Mouse (Mus musculus): ENCODE measurements around the gene Cldn19. TPM values are rescaled to one million over a fixed set of nuclear protein-coding genes. Genes with fewer than 3 reads are reported as not detected.

The Cldn19 gene
- polyA plus RNA-seq (2016; fragmentation: Nextera tagmentation; extraction: Ambion mirVana): 0.18 and 0.59 TPM in 2 replicates

GRCm38 (mm10) chr4:119255351-119255750 lies at the start of gene Cldn19:
Gene Cldn19 (plus strand): TSS chr4:119255414.
- H3K27ac ChIP-seq: peak within 1 kb of the TSS; percentile 83
- WGBS: 71% methylated on average over 12 of the region's 12 CpGs
- H3K4me2 ChIP-seq: peak within 1 kb of the TSS; percentile 15; the same call in 1 of the 2 replicates
- H3K27me3 ChIP-seq: no peaks in the 10 kb centered on the region
- ATAC-seq (ENCODE audit: low FRiP score): no peak
- H3K9ac ChIP-seq: peak within 1 kb of the TSS; percentile 29; the same call in 1 of the 2 replicates
- no peaks in the 10 kb centered on the region for H3K36me3 ChIP-seq (replicated peaks)
- H3K4me1 ChIP-seq: peaks cover 23% of the 10 kb centered on the region
- no peak within 1 kb of the TSS for H3K4me3 ChIP-seq (replicated peaks)
- H3K9me3 ChIP-seq: no peaks in the 10 kb centered on the region

GRCm38 (mm10) chr4:119216667-119217066 lies 38.5 kb upstream of the Cldn19 start:
- H3K9me3 ChIP-seq: no peaks in the 10 kb centered on the region
- no peak overlapping the region for H3K4me3 ChIP-seq (replicated peaks)
- WGBS: 85% methylated on average over 8 of the region's 8 CpGs
- ATAC-seq (ENCODE audit: low FRiP score): no peak
- no peak overlapping the region for H3K27ac ChIP-seq
- H3K27me3 ChIP-seq: no peaks in the 10 kb centered on the region
- peaks cover 5% of the 10 kb centered on the region for H3K4me1 ChIP-seq
- no peaks in the 10 kb centered on the region for H3K36me3 ChIP-seq (replicated peaks)
- no peak overlapping the region for H3K4me2 ChIP-seq
- H3K9ac ChIP-seq: no peak overlapping the region

- WGBS: 12% methylated on average over 11 of the region's 11 CpGs
- peak; percentile 46; the same call in 1 of the 2 replicates for ATAC-seq (ENCODE audit: low FRiP score)
- Histone ChIP-seq H3K4me3 (replicated peaks) (no peak within 1 kb of the TSS), H3K27me3 (no peaks in the 10 kb centered on the region), H3K36me3 (replicated peaks) (no peaks in the 10 kb centered on the region), H3K9ac (no peak within 1 kb of the TSS), H3K4me2 (no peak within 1 kb of the TSS), H3K9me3 (no peaks in the 10 kb centered on the region), H3K27ac (no peak within 1 kb of the TSS), H3K4me1 (peaks cover 5% of the 10 kb centered on the region)
Observed at GRCm38 (mm10) chr4:119218169-119218568, 37.0 kb upstream of the Cldn19 start, which contains the start of gene Tmem269. Gene Tmem269 (minus strand): TSS chr4:119218217.

- peaks cover 44% of the 10 kb centered on the region for H3K36me3 ChIP-seq (replicated peaks)
- no peak overlapping the region for H3K9ac ChIP-seq
- 88% methylated on average over 1 of the region's 1 CpGs for WGBS
- ATAC-seq (ENCODE audit: low FRiP score): no peak
- H3K9me3 ChIP-seq: no peaks in the 10 kb centered on the region
- H3K4me1 ChIP-seq: no peaks in the 10 kb centered on the region
- H3K4me3 ChIP-seq (replicated peaks): no peak overlapping the region
- no peak overlapping the region for H3K27ac ChIP-seq
- no peak overlapping the region for H3K4me2 ChIP-seq
- H3K27me3 ChIP-seq: no peaks in the 10 kb centered on the region
Observed at GRCm38 (mm10) chr4:119223696-119224095, 31.5 kb upstream of the Cldn19 start.

GRCm38 (mm10) chr4:119224534-119224933 lies 30.7 kb upstream of the Cldn19 start:
- no peaks in the 10 kb centered on the region for H3K27me3 ChIP-seq
- no peak overlapping the region for H3K4me3 ChIP-seq (replicated peaks)
- no peaks in the 10 kb centered on the region for H3K4me1 ChIP-seq
- no peak overlapping the region for H3K27ac ChIP-seq
- H3K9me3 ChIP-seq: no peaks in the 10 kb centered on the region
- H3K36me3 ChIP-seq (replicated peaks): peaks cover 45% of the 10 kb centered on the region
- no peak overlapping the region for H3K9ac ChIP-seq
- WGBS: 93% methylated on average over 3 of the region's 3 CpGs
- no peak overlapping the region for H3K4me2 ChIP-seq
- no peak for ATAC-seq (ENCODE audit: low FRiP score)

- Histone ChIP-seq H3K36me3 (replicated peaks) (peaks cover 45% of the 10 kb centered on the region), H3K9me3 (no peaks in the 10 kb centered on the region), H3K9ac (no peak overlapping the region), H3K4me3 (replicated peaks) (no peak overlapping the region), H3K27me3 (no peaks in the 10 kb centered on the region), H3K4me2 (no peak overlapping the region), H3K4me1 (no peaks in the 10 kb centered on the region), H3K27ac (no peak overlapping the region)
- no peak for ATAC-seq (ENCODE audit: low FRiP score)
- WGBS: 93% methylated on average over 9 of the region's 9 CpGs
Observed at GRCm38 (mm10) chr4:119225719-119226118, 29.5 kb upstream of the Cldn19 start.

- ATAC-seq (ENCODE audit: low FRiP score): no peak
- WGBS: 92% methylated on average over 11 of the region's 11 CpGs
- no peak overlapping the region for H3K27ac ChIP-seq
- H3K4me2 ChIP-seq: no peak overlapping the region
- H3K9ac ChIP-seq: no peak overlapping the region
- no peaks in the 10 kb centered on the region for H3K9me3 ChIP-seq
- H3K36me3 ChIP-seq (replicated peaks): peaks cover 45% of the 10 kb centered on the region
- no peaks in the 10 kb centered on the region for H3K27me3 ChIP-seq
- no peak overlapping the region for H3K4me3 ChIP-seq (replicated peaks)
- peaks cover 5% of the 10 kb centered on the region for H3K4me1 ChIP-seq
Observed at GRCm38 (mm10) chr4:119226751-119227150, 28.5 kb upstream of the Cldn19 start.

- Histone ChIP-seq H3K9ac (peak within 1 kb of the TSS; percentile 82), H3K36me3 (replicated peaks) (peaks cover 20% of the 10 kb centered on the region), H3K4me1 (peaks cover 20% of the 10 kb centered on the region), H3K27ac (peak within 1 kb of the TSS; percentile 61; the same call in 1 of the 2 replicates), H3K4me2 (peak within 1 kb of the TSS; percentile 95), H3K4me3 (replicated peaks) (peak within 1 kb of the TSS; percentile 86), H3K9me3 (no peaks in the 10 kb centered on the region), H3K27me3 (peaks cover 5% of the 10 kb centered on the region)
- under 1% methylated on average over 71 of the region's 71 CpGs for WGBS
- ATAC-seq (ENCODE audit: low FRiP score): peak; percentile 97
Observed at GRCm38 (mm10) chr4:119232410-119233255, 22.6 kb upstream of the Cldn19 start, which contains the start of the genes AU022252 and P3h1. Gene AU022252 (minus strand): TSS chr4:119232712. Gene P3h1 (plus strand): TSS chr4:119232915.

- Histone ChIP-seq H3K9ac (peak overlapping the region; percentile 82), H3K36me3 (replicated peaks) (peaks cover 14% of the 10 kb centered on the region; the same call in 1 of the 2 replicates), H3K4me2 (peak overlapping the region; percentile 95), H3K9me3 (no peaks in the 10 kb centered on the region), H3K4me3 (replicated peaks) (peak overlapping the region; percentile 86), H3K27me3 (peaks cover 5% of the 10 kb centered on the region), H3K4me1 (peaks cover 24% of the 10 kb centered on the region), H3K27ac (0 out of 2 replicates have a peak overlapping the region, but pooled peaks have one; percentile 50)
- WGBS: under 1% methylated on average over 36 of the region's 36 CpGs
- ATAC-seq (ENCODE audit: low FRiP score): peak; percentile 15; the same call in 1 of the 2 replicates
Observed at GRCm38 (mm10) chr4:119233256-119233901, 21.8 kb upstream of the Cldn19 start.

GRCm38 (mm10) chr4:119234348-119234747 lies 20.9 kb upstream of the Cldn19 start:
- peak overlapping the region; percentile 86; the same call in 1 of the 2 replicates for H3K4me3 ChIP-seq (replicated peaks)
- peaks cover 11% of the 10 kb centered on the region; the same call in 1 of the 2 replicates for H3K36me3 ChIP-seq (replicated peaks)
- H3K27ac ChIP-seq: no peak overlapping the region
- no peak overlapping the region for H3K9ac ChIP-seq
- no peaks in the 10 kb centered on the region for H3K9me3 ChIP-seq
- no peak for ATAC-seq (ENCODE audit: low FRiP score)
- peaks cover 5% of the 10 kb centered on the region for H3K27me3 ChIP-seq
- peak overlapping the region; percentile 95 for H3K4me2 ChIP-seq
- peaks cover 24% of the 10 kb centered on the region for H3K4me1 ChIP-seq
- WGBS: 75% methylated on average over 3 of the region's 3 CpGs

- H3K9ac ChIP-seq: no peak overlapping the region
- 78% methylated on average over 3 of the region's 3 CpGs for WGBS
- peaks cover 5% of the 10 kb centered on the region for H3K27me3 ChIP-seq
- H3K36me3 ChIP-seq (replicated peaks): peaks cover 23% of the 10 kb centered on the region
- 0 out of 2 replicates have a peak overlapping the region, but pooled peaks have one; percentile 42 for H3K27ac ChIP-seq
- H3K4me3 ChIP-seq (replicated peaks): no peak overlapping the region
- H3K4me1 ChIP-seq: peaks cover 14% of the 10 kb centered on the region
- H3K9me3 ChIP-seq: no peaks in the 10 kb centered on the region
- ATAC-seq (ENCODE audit: low FRiP score): 0 out of 2 replicates have a peak, but pooled peaks have one; percentile 30
- H3K4me2 ChIP-seq: no peak overlapping the region
Observed at GRCm38 (mm10) chr4:119238661-119239060, 16.6 kb upstream of the Cldn19 start.

- no peak overlapping the region for H3K4me3 ChIP-seq (replicated peaks)
- peak overlapping the region; percentile 63; the same call in 1 of the 2 replicates for H3K27ac ChIP-seq
- peaks cover 9% of the 10 kb centered on the region; the same call in 1 of the 2 replicates for H3K4me1 ChIP-seq
- H3K4me2 ChIP-seq: no peak overlapping the region
- H3K27me3 ChIP-seq: peaks cover 2% of the 10 kb centered on the region
- peak; percentile 61 for ATAC-seq (ENCODE audit: low FRiP score)
- WGBS: 42% methylated on average over 12 of the region's 12 CpGs
- H3K9ac ChIP-seq: no peak overlapping the region
- no peaks in the 10 kb centered on the region for H3K9me3 ChIP-seq
- peaks cover 26% of the 10 kb centered on the region for H3K36me3 ChIP-seq (replicated peaks)
Observed at GRCm38 (mm10) chr4:119239181-119239682, 16.0 kb upstream of the Cldn19 start.

All from forebrain, embryonic 12.5 days (tissue).